Mouse (Mus musculus): ENCODE measurements around the gene Tomm22. TPM values are rescaled to one million over a fixed set of nuclear protein-coding genes. Genes with fewer than 3 reads are reported as not detected.
"Not testable (repeated sequence)": the region's sequence is repeated elsewhere in the genome, so short reads cannot be mapped to it uniquely, and the experiment has no call there.

The Tomm22 gene
- total RNA-seq (2021): 100 to 1,000 TPM; 100 to 107 TPM

- peak; percentile 74 to 80 for DNase-seq (ENCODE audit: extremely low spot score in 1 of 2, low spot score in 1 of 2)
Measured at GRCm38 (mm10) chr15:79670249-79670971, at the start of gene Tomm22. Gene Tomm22 (plus strand): TSS chr15:79670861.

- DNase-seq (ENCODE audit: extremely low spot score in 1 of 2, low spot score in 1 of 2): no peak
Measured at GRCm38 (mm10) chr15:79630471-79630870, 40.2 kb upstream of the Tomm22 start.

GRCm38 (mm10) chr15:79641135-79641817, 29.4 kb upstream of the Tomm22 start:
- no peak for DNase-seq (ENCODE audit: extremely low spot score in 1 of 2, low spot score in 1 of 2)

GRCm38 (mm10) chr15:79645483-79645882, 25.2 kb upstream of the Tomm22 start:
- no peak for DNase-seq (ENCODE audit: extremely low spot score in 1 of 2, low spot score in 1 of 2)

GRCm38 (mm10) chr15:79648130-79648529, 22.5 kb upstream of the Tomm22 start:
- no peak for DNase-seq (ENCODE audit: extremely low spot score in 1 of 2, low spot score in 1 of 2)

- peak in 1 of 2 experiments; percentile 46 for DNase-seq (ENCODE audit: extremely low spot score in 1 of 2, low spot score in 1 of 2)
Measured at GRCm38 (mm10) chr15:79650569-79650968, 20.1 kb upstream of the Tomm22 start.

GRCm38 (mm10) chr15:79651481-79651880, 19.2 kb upstream of the Tomm22 start:
- DNase-seq (ENCODE audit: extremely low spot score in 1 of 2, low spot score in 1 of 2): no peak

GRCm38 (mm10) chr15:79656451-79656850, 14.2 kb upstream of the Tomm22 start:
- no peak for DNase-seq (ENCODE audit: extremely low spot score in 1 of 2, low spot score in 1 of 2)

GRCm38 (mm10) chr15:79657837-79658530, 12.7 kb upstream of the Tomm22 start:
- DNase-seq (ENCODE audit: extremely low spot score in 1 of 2, low spot score in 1 of 2): peak; percentile 76 to 95

GRCm38 (mm10) chr15:79658531-79659375, 11.9 kb upstream of the Tomm22 start, which contains the start of the genes Fam227a and Cby1:
Gene Fam227a (minus strand): TSS chr15:79658956.
Gene Cby1 (plus strand): TSS chr15:79659199.
- DNase-seq (ENCODE audit: extremely low spot score in 1 of 2, low spot score in 1 of 2): peak; percentile 96 to 99

- DNase-seq (ENCODE audit: extremely low spot score in 1 of 2, low spot score in 1 of 2): peak in 1 of 2 experiments; percentile 29
Measured at GRCm38 (mm10) chr15:79661852-79662251, 8.8 kb upstream of the Tomm22 start.

- no peak for DNase-seq (ENCODE audit: extremely low spot score in 1 of 2, low spot score in 1 of 2)
Measured at GRCm38 (mm10) chr15:79664666-79665065, 6.0 kb upstream of the Tomm22 start.

- DNase-seq (ENCODE audit: extremely low spot score in 1 of 2, low spot score in 1 of 2): no peak
Measured at GRCm38 (mm10) chr15:79669195-79669594, 1.5 kb upstream of the Tomm22 start.

- DNase-seq (ENCODE audit: extremely low spot score in 1 of 2, low spot score in 1 of 2): no peak
Measured at GRCm38 (mm10) chr15:79670972-79671299, 275 bp downstream of the Tomm22 start.

- DNase-seq (ENCODE audit: extremely low spot score in 1 of 2, low spot score in 1 of 2): not testable (repeated sequence)
Measured at GRCm38 (mm10) chr15:79671828-79672348, 1.2 kb downstream of the Tomm22 start.

- DNase-seq (ENCODE audit: extremely low spot score in 1 of 2, low spot score in 1 of 2): no peak
Measured at GRCm38 (mm10) chr15:79677936-79678335, 7.3 kb downstream of the Tomm22 start.

GRCm38 (mm10) chr15:79681973-79682372, 11.3 kb downstream of the Tomm22 start:
- DNase-seq (ENCODE audit: extremely low spot score in 1 of 2, low spot score in 1 of 2): no peak

- DNase-seq (ENCODE audit: extremely low spot score in 1 of 2, low spot score in 1 of 2): no peak
Measured at GRCm38 (mm10) chr15:79683146-79683545, 12.5 kb downstream of the Tomm22 start.

GRCm38 (mm10) chr15:79683707-79684465, 13.2 kb downstream of the Tomm22 start:
- no peak for DNase-seq (ENCODE audit: extremely low spot score in 1 of 2, low spot score in 1 of 2)

Data from layer of hippocampus, postnatal 25 days (tissue).